Mouse (Mus musculus): ENCODE data around the gene Mrpl45. TPM values are rescaled to one million over a fixed set of nuclear protein-coding genes. Genes with fewer than 3 reads are reported as not detected.

Mrpl45 gene
- total and polyA plus RNA-seq, 3 experiments: 106 to 153 (median 124) TPM

GRCm38 (mm10) chr11:97334400-97334799 lies 18.9 kb downstream of the Mrpl45 start:
- H3K9me3 ChIP-seq (replicated peaks; ENCODE audit: low read length): no peaks in the 10 kb centered on the region
- no peak overlapping the region for H3K4me2 ChIP-seq (ENCODE audit: insufficient read depth, low read depth, poor library complexity, severe bottlenecking)
- H3K4me1 ChIP-seq (ENCODE audit: control insufficient read depth in 1 of 2, insufficient read depth in 2 of 2): peaks cover 20 to 41% of the 10 kb centered on the region in 2 experiments
- H3K36me3 ChIP-seq (replicated peaks in 1 of 2; ENCODE audit: control insufficient read depth in 1 of 2, insufficient read depth in 1 of 2, low read length in 1 of 2): peaks cover 5 to 35% of the 10 kb centered on the region in 2 experiments
- H3K79me2 ChIP-seq (replicated peaks; ENCODE audit: control insufficient read depth, extremely low read depth, insufficient read depth, poor library complexity, severe bottlenecking): no peaks in the 10 kb centered on the region
- H3K27ac ChIP-seq (ENCODE audit: insufficient read depth, low read depth): no peak overlapping the region
- TF ChIP-seq ZC3H11A (IDR thresholded peaks at IDR 0.05; ENCODE audit: low read depth, low read length) (no peak), ZNF384 (IDR thresholded peaks at IDR 0.05; ENCODE audit: low read depth, low read length) (no peak), NELFE (IDR thresholded peaks at IDR 0.05; ENCODE audit: low read depth, low read length) (no peak)
- dilution Hi-C loops (cut with MboI; ENCODE audit: extremely low pct_ligation_motif_present, extremely low pct_unique_long_range_greater_than_20kb, low sequenced_read_pairs): no loop called here
- no peaks in the 10 kb centered on the region for H3K27me3 ChIP-seq (replicated peaks)
- H3K9ac ChIP-seq (ENCODE audit: insufficient read depth, low read depth): no peak overlapping the region
- no peak overlapping the region for H3K4me3 ChIP-seq (replicated peaks in 1 of 3; ENCODE audit: low read depth in 2 of 3, low read length in 2 of 3, poor library complexity in 1 of 3)
- in situ Hi-C loops (cut with MboI; ENCODE audit: low pct_ligation_motif_present, low pct_unique_long_range_greater_than_20kb, low sequenced_read_pairs): no loop called here
- DNase-seq (ENCODE audit: extremely low read depth): no peak

GRCm38 (mm10) chr11:97336238-97336637 lies 20.7 kb downstream of the Mrpl45 start:
- in situ Hi-C loops (cut with MboI; ENCODE audit: low pct_ligation_motif_present, low pct_unique_long_range_greater_than_20kb, low sequenced_read_pairs): no loop called here
- Histone ChIP-seq H3K4me2 (ENCODE audit: insufficient read depth, low read depth, poor library complexity, severe bottlenecking) (no peak overlapping the region), H3K36me3 (replicated peaks in 1 of 2; ENCODE audit: control insufficient read depth in 1 of 2, insufficient read depth in 1 of 2, low read length in 1 of 2) (peaks cover 0 to 20% of the 10 kb centered on the region in 2 experiments), H3K4me1 (ENCODE audit: control insufficient read depth in 1 of 2, insufficient read depth in 2 of 2) (peaks cover 20 to 48% of the 10 kb centered on the region in 2 experiments), H3K27ac (ENCODE audit: insufficient read depth, low read depth) (no peak overlapping the region), H3K79me2 (replicated peaks; ENCODE audit: control insufficient read depth, extremely low read depth, insufficient read depth, poor library complexity, severe bottlenecking) (no peaks in the 10 kb centered on the region), H3K9me3 (replicated peaks; ENCODE audit: low read length) (no peaks in the 10 kb centered on the region), H3K27me3 (replicated peaks) (no peaks in the 10 kb centered on the region), H3K4me3 (replicated peaks in 1 of 3; ENCODE audit: low read depth in 2 of 3, low read length in 2 of 3, poor library complexity in 1 of 3) (no peak overlapping the region), H3K9ac (ENCODE audit: insufficient read depth, low read depth) (no peak overlapping the region)
- DNase-seq (ENCODE audit: extremely low read depth): no peak
- TF ChIP-seq USF1 (IDR thresholded peaks at IDR 0.05; ENCODE audit: low read depth, low read length) (no peak), USF2 (conservative IDR thresholded peaks at IDR 0.05; ENCODE audit: low read depth, low read length) (no peak), GABPA (IDR thresholded peaks at IDR 0.05; ENCODE audit: insufficient replicate concordance, low read depth, low read length) (no peak), JUN (IDR thresholded peaks at IDR 0.05; ENCODE audit: insufficient read depth, low read depth, low read length) (no peak), NELFE (IDR thresholded peaks at IDR 0.05; ENCODE audit: low read depth, low read length) (no peak), UBTF (IDR thresholded peaks at IDR 0.05; ENCODE audit: low read depth, low read length) (no peak)
- dilution Hi-C loops (cut with MboI; ENCODE audit: extremely low pct_ligation_motif_present, extremely low pct_unique_long_range_greater_than_20kb, low sequenced_read_pairs): no loop called here

- H3K4me3 ChIP-seq (replicated peaks in 1 of 3; ENCODE audit: low read depth in 2 of 3, low read length in 2 of 3, poor library complexity in 1 of 3): no peak overlapping the region
- H3K4me1 ChIP-seq (ENCODE audit: control insufficient read depth in 1 of 2, insufficient read depth in 2 of 2): peaks cover 20 to 48% of the 10 kb centered on the region in 2 experiments
- no peaks in the 10 kb centered on the region for H3K79me2 ChIP-seq (replicated peaks; ENCODE audit: control insufficient read depth, extremely low read depth, insufficient read depth, poor library complexity, severe bottlenecking)
- no peak overlapping the region for H3K4me2 ChIP-seq (ENCODE audit: insufficient read depth, low read depth, poor library complexity, severe bottlenecking)
- H3K36me3 ChIP-seq (replicated peaks in 1 of 2; ENCODE audit: control insufficient read depth in 1 of 2, insufficient read depth in 1 of 2, low read length in 1 of 2): peaks cover 0 to 14% of the 10 kb centered on the region in 2 experiments
- H3K9ac ChIP-seq (ENCODE audit: insufficient read depth, low read depth): no peak overlapping the region
- H3K27me3 ChIP-seq (replicated peaks): no peaks in the 10 kb centered on the region
- no peaks in the 10 kb centered on the region for H3K9me3 ChIP-seq (replicated peaks; ENCODE audit: low read length)
- dilution Hi-C loops (cut with MboI; ENCODE audit: extremely low pct_ligation_motif_present, extremely low pct_unique_long_range_greater_than_20kb, low sequenced_read_pairs) (no loop called here), in situ Hi-C loops (cut with MboI; ENCODE audit: low pct_ligation_motif_present, low pct_unique_long_range_greater_than_20kb, low sequenced_read_pairs) (no loop called here)
- no peak overlapping the region for H3K27ac ChIP-seq (ENCODE audit: insufficient read depth, low read depth)
- TF ChIP-seq GABPA (IDR thresholded peaks at IDR 0.05; ENCODE audit: insufficient replicate concordance, low read depth, low read length) (no peak), JUN (IDR thresholded peaks at IDR 0.05; ENCODE audit: insufficient read depth, low read depth, low read length) (no peak), ZNF384 (IDR thresholded peaks at IDR 0.05; ENCODE audit: low read depth, low read length) (no peak), RCOR1 (conservative IDR thresholded peaks at IDR 0.05; ENCODE audit: low read depth, low read length) (no peak), NRF1 (IDR thresholded peaks at IDR 0.05; ENCODE audit: low read depth, low read length) (no peak), ZMIZ1 (IDR thresholded peaks at IDR 0.05; ENCODE audit: low read depth, low read length) (no peak), TBP (conservative IDR thresholded peaks at IDR 0.05; ENCODE audit: low read depth, low read length) (no peak), SMC3 (IDR thresholded peaks at IDR 0.05; ENCODE audit: low read depth, low read length) (no peak), ZKSCAN1 (IDR thresholded peaks at IDR 0.05; ENCODE audit: borderline replicate concordance, low read depth, low read length) (no peak), PAX5 (IDR thresholded peaks at IDR 0.05; ENCODE audit: low read length) (no peak), CHD1 (IDR thresholded peaks at IDR 0.05; ENCODE audit: low read depth, low read length) (no peak), E2F4 (IDR thresholded peaks at IDR 0.05; ENCODE audit: insufficient replicate concordance, low read depth, low read length) (no peak)
- no peak for DNase-seq (ENCODE audit: extremely low read depth)
Measured at GRCm38 (mm10) chr11:97336751-97337345, 21.3 kb downstream of the Mrpl45 start.
